26 mouse cellular contexts compared by ENCODE assay signal in genomic region chr1:160084239-160084638, GRCm38 (mm10). TPM values are rescaled to one million over a fixed set of nuclear protein-coding genes. Genes with fewer than 3 reads are reported as not detected.
DNase-seq lines count a peak whose midpoint lies in the region; ATAC-seq and TF ChIP-seq lines count a peak whose summit lies in the region.
"Had no signal": no experiment of that assay in that cellular context is flagged by ENCODE, and none has a peak within 500 bp of the region (broad histone marks: within the 10 kb centered on the region; RNA-seq: fewer than 3 reads in every experiment).

No protein-coding gene starts in this region.

- no peak for TF ChIP-seq CTCF in forebrain, postnatal 0 days (IDR thresholded peaks at IDR 0.05; ENCODE audit: low read depth)

- 92% methylated on average over 1 of the region's 1 CpGs for WGBS in kidney, embryonic 15.5 days
- WGBS in forebrain, postnatal 0 days, result 81% methylated on average over 1 of the region's 1 CpGs

- H3K27me3 ChIP-seq in kidney, embryonic 15.5 days, result no peaks in the 10 kb centered on the region; the same call in 1 of the 2 replicates
- H3K27me3 ChIP-seq in forebrain, postnatal 0 days (ENCODE audit: insufficient read depth, low read length), result no peaks in the 10 kb centered on the region
- H3K27me3 ChIP-seq: CH12.LX; embryonic facial prominence, embryonic 12.5 days; forebrain, embryonic 12.5 days had no signal

- DNase-seq in kidney, postnatal 36 days, result no peak
- peak; percentile 25 for DNase-seq in 3T3-L1 (ENCODE audit: low read depth, low spot score)
- DNase-seq in Muller cell, postnatal 12 days (ENCODE audit: inconsistent ontology term), result peak; percentile 76
- DNase-seq in forebrain, postnatal 0 days, result no peak
- DNase-seq: adrenal gland, adult 8-10 months; adrenal gland, postnatal 14 days; adrenal gland, postnatal 36 days; B cell, adult 2 months; cerebellum, adult 11-12 months; cerebellum, adult 2 months; cerebellum, adult 9-10 months; cerebellum, postnatal 10 days; cerebellum, postnatal 25 days had no signal

- peak; percentile 75 for ATAC-seq in kidney, embryonic 15.5 days (replicated peaks; ENCODE audit: low FRiP score)
- no peak for ATAC-seq in erythroblast, adult 5-6 weeks (replicated peaks; ENCODE audit: low FRiP score, poor library complexity, severe bottlenecking)
- no peak for ATAC-seq in forebrain, postnatal 0 days
- ATAC-seq: activated CD4-positive, CD25-positive, alpha-beta regulatory T cell, adult 4 months; CD4-positive, CD25-positive, alpha-beta regulatory T cell, adult 4 months; forebrain, embryonic 14.5 days; forebrain, embryonic 16.5 days had no signal

- no peaks in the 10 kb centered on the region for H3K9me3 ChIP-seq in kidney, embryonic 15.5 days (replicated peaks)
- no peaks in the 10 kb centered on the region for H3K9me3 ChIP-seq in forebrain, postnatal 0 days (ENCODE audit: low read length)
- H3K9me3 ChIP-seq: embryonic facial prominence, embryonic 10.5 days; embryonic facial prominence, embryonic 12.5 days; forebrain, embryonic 10.5 days; forebrain, embryonic 12.5 days; G1E had no signal

- H3K4me2 ChIP-seq in kidney, embryonic 15.5 days, result no peak overlapping the region
- no peak overlapping the region for H3K4me2 ChIP-seq in forebrain, postnatal 0 days (ENCODE audit: low read depth)
- H3K4me2 ChIP-seq: embryonic facial prominence, embryonic 12.5 days; forebrain, embryonic 12.5 days had no signal

- H3K27ac ChIP-seq in kidney, embryonic 15.5 days, result no peak overlapping the region
- H3K27ac ChIP-seq in forebrain, postnatal 0 days (ENCODE audit: low read depth, low read length), result no peak overlapping the region
- H3K27ac ChIP-seq: embryonic facial prominence, embryonic 10.5 days; embryonic facial prominence, embryonic 12.5 days; forebrain, embryonic 10.5 days; forebrain, embryonic 12.5 days had no signal

- no peak overlapping the region for H3K9ac ChIP-seq in kidney, embryonic 15.5 days
- no peak overlapping the region for H3K9ac ChIP-seq in forebrain, postnatal 0 days
- H3K9ac ChIP-seq: embryonic facial prominence, embryonic 12.5 days; forebrain, embryonic 12.5 days had no signal

- no peak overlapping the region for H3K4me3 ChIP-seq in kidney, embryonic 15.5 days (replicated peaks)
- no peak overlapping the region for H3K4me3 ChIP-seq in forebrain, postnatal 0 days (ENCODE audit: low read depth, low read length)
- H3K4me3 ChIP-seq: embryonic facial prominence, embryonic 10.5 days; embryonic facial prominence, embryonic 12.5 days; erythroblast, embryonic 14.5 days; forebrain, embryonic 10.5 days; forebrain, embryonic 12.5 days had no signal

- H3K36me3 ChIP-seq in kidney, embryonic 15.5 days, result no peaks in the 10 kb centered on the region
- no peaks in the 10 kb centered on the region for H3K36me3 ChIP-seq in forebrain, postnatal 0 days (ENCODE audit: insufficient read depth)
- H3K36me3 ChIP-seq: embryonic facial prominence, embryonic 10.5 days; embryonic facial prominence, embryonic 12.5 days; forebrain, embryonic 10.5 days; forebrain, embryonic 12.5 days; G1E had no signal

- no peaks in the 10 kb centered on the region for H3K4me1 ChIP-seq in kidney, embryonic 15.5 days
- H3K4me1 ChIP-seq in forebrain, postnatal 0 days (ENCODE audit: insufficient read depth), result no peaks in the 10 kb centered on the region
- H3K4me1 ChIP-seq: embryonic facial prominence, embryonic 12.5 days; forebrain, embryonic 10.5 days; forebrain, embryonic 12.5 days had no signal

RNA-seq across cellular contexts. Expression of gene 4930523C07Rik, which starts 40.1 kb away (rescaled TPM):
- polyA plus RNA-seq in kidney, embryonic 15.5 days (2015; fragmentation: Nextera tagmentation; extraction: Ambion mirVana), result 20.5 and 26.0 TPM in 2 replicates
- total RNA-seq in erythroblast, adult 5-6 weeks (2015; ENCODE audit: low replicate concordance), result 11.7 and 14.2 TPM in 2 replicates
- total RNA-seq in erythroblast, adult 5-6 weeks (2017; ENCODE audit: low replicate concordance), result 30.2 and 31.4 TPM in 2 replicates
- 1.0 and 3.3 TPM in 2 replicates for total RNA-seq in forebrain, postnatal 0 days (2014; rRNA removed)
- polyA plus RNA-seq in forebrain, postnatal 0 days (2015; fragmentation: Nextera tagmentation; extraction: Ambion mirVana), result 2.5 and 3.8 TPM in 2 replicates
- polyA plus RNA-seq: G1E had no signal

Comparison
In these comparisons a context has a peak if more than half of its experiments do, and no peak if none do; other contexts are left out.
1. DNase-seq: peak in 3T3-L1 (single experiment) and Muller cell, postnatal 12 days (single experiment); none in kidney, postnatal 36 days (0 of 2) and forebrain, postnatal 0 days (single experiment).